Mouse (Mus musculus) myocyte (in vitro differentiated cells): ENCODE data around the gene Bbs4. TPM values are rescaled to one million over a fixed set of nuclear protein-coding genes. Genes with fewer than 3 reads are reported as not detected.

Experiments
- H3K27me3 ChIP-seq: one replicate; pipeline ENCODE4 v1.6.1; 2011; ENCODE audit not compliant: control insufficient read depth, insufficient read depth, insufficient read length
- H3K36me3 ChIP-seq: one replicate; pipeline ENCODE4 v1.6.1; 2011; ENCODE audit not compliant: control insufficient read depth, insufficient read depth
- H3K4me2 ChIP-seq: one replicate; pipeline ENCODE4 v1.6.1; 2011; ENCODE audit warnings: low read depth, control low read depth
- H3K4me3 ChIP-seq: one replicate; pipeline ENCODE4 v1.5.1; 2011; ENCODE audit warnings: mild to moderate bottlenecking, control low read depth, moderate library complexity
- H3K79me2 ChIP-seq: one replicate; pipeline ENCODE4 v1.6.1; 2011; ENCODE audit not compliant: control insufficient read depth, insufficient read depth
- H3ac ChIP-seq: one replicate; pipeline ENCODE4 v1.6.1; 2011; ENCODE audit not compliant: control insufficient read depth, insufficient read length
- CEBPB ChIP-seq: IDR thresholded peaks from 2 replicates; pipeline ENCODE4 v1.6.1; 2011; ENCODE audit warnings: mild to moderate bottlenecking, moderate library complexity; ENCODE audit not compliant: poor library complexity, insufficient read depth, severe bottlenecking
- E2F4 ChIP-seq: IDR thresholded peaks from one replicate; pipeline ENCODE4 v1.6.1; 2011; ENCODE audit warnings: mild to moderate bottlenecking, control low read depth, moderate library complexity; ENCODE audit not compliant: insufficient read depth
- MAX ChIP-seq: IDR thresholded peaks from one replicate; pipeline ENCODE4 v1.6.1; 2011; ENCODE audit warnings: low read depth, mild to moderate bottlenecking, control low read depth
- MYOG ChIP-seq, 3 experiments: IDR thresholded peaks; one replicate each; pipeline ENCODE4 v1.6.1; 2011; ENCODE audit warnings: control low read depth in 2 of 3, low read depth in 2 of 3, mild to moderate bottlenecking in 2 of 3; ENCODE audit not compliant: insufficient read length in 2 of 3, control insufficient read depth in 1 of 3, insufficient read depth in 1 of 3
- POLR2A ChIP-seq: IDR thresholded peaks from one replicate; pipeline ENCODE4 v1.6.1; 2011; ENCODE audit warnings: low read depth, mild to moderate bottlenecking, control low read depth, moderate library complexity; ENCODE audit not compliant: insufficient read length
- POLR2AphosphoS2 ChIP-seq: IDR thresholded peaks from one replicate; pipeline ENCODE4 v1.6.1; 2011; ENCODE audit warnings: low read depth, control low read depth; ENCODE audit not compliant: insufficient read length
- REST ChIP-seq: IDR thresholded peaks from one replicate; pipeline ENCODE4 v1.6.1; 2011; ENCODE audit warnings: mild to moderate bottlenecking, control low read depth, moderate library complexity; ENCODE audit not compliant: insufficient read depth, insufficient read length
- SRF ChIP-seq: IDR thresholded peaks from one replicate; pipeline ENCODE4 v1.6.1; 2011; ENCODE audit warnings: low read depth; ENCODE audit not compliant: control insufficient read depth, insufficient read length
- TCF12 ChIP-seq: IDR thresholded peaks from one replicate; pipeline ENCODE4 v1.6.1; 2011; ENCODE audit warnings: mild to moderate bottlenecking, control low read depth; ENCODE audit not compliant: poor library complexity, insufficient read depth, severe bottlenecking
- TCF3 ChIP-seq: IDR thresholded peaks from one replicate; pipeline ENCODE4 v1.6.1; 2011; ENCODE audit warnings: low read depth, control low read depth; ENCODE audit not compliant: insufficient read length
- USF1 ChIP-seq: IDR thresholded peaks from one replicate; pipeline ENCODE4 v1.6.1; 2011; ENCODE audit warnings: low read depth, mild to moderate bottlenecking, control low read depth, moderate library complexity
- polyA plus RNA-seq: library from polyadenylated mRNA; unstranded; fragments of >200 nt; fragmentation: generic; extraction: Trizol; gene quantifications from one replicate; pipeline ENCODE4 v1.2.1, GENCODE M21; 2012; ENCODE audit warnings: missing spikeins

The Bbs4 gene
- polyA plus RNA-seq, 1 experiment, result 3.8 TPM

- Histone ChIP-seq H3K4me3 (no peak overlapping the region), H3ac (no peak overlapping the region), H3K4me2 (peak overlapping the region; percentile 1), H3K27me3 (no peaks in the 10 kb centered on the region), H3K79me2 (no peaks in the 10 kb centered on the region), H3K36me3 (no peaks in the 10 kb centered on the region)
- TF ChIP-seq POLR2A (no peak), CEBPB (no peak), TCF3 (no peak), REST (no peak)
Measured at GRCm38 (mm10) chr9:59278199-59278598, 75.1 kb downstream of the Bbs4 start.

GRCm38 (mm10) chr9:59274846-59275455, 78.4 kb downstream of the Bbs4 start:
- Histone ChIP-seq H3K79me2 (no peaks in the 10 kb centered on the region), H3K27me3 (no peaks in the 10 kb centered on the region)

GRCm38 (mm10) chr9:59273199-59273598, 80.1 kb downstream of the Bbs4 start:
- H3K4me3 ChIP-seq, result no peak overlapping the region
- no peak overlapping the region for H3K4me2 ChIP-seq
- TF ChIP-seq USF1 (no peak), E2F4 (no peak), SRF (no peak), TCF3 (no peak), POLR2AphosphoS2 (no peak), REST (no peak), MYOG (IDR thresholded peaks at IDR 0.05; ENCODE audit: control insufficient read depth in 1 of 3, insufficient read depth in 1 of 3, insufficient read length in 2 of 3, low read depth in 2 of 3) (no peak), TCF12 (no peak)
- no peaks in the 10 kb centered on the region for H3K36me3 ChIP-seq
- H3ac ChIP-seq, result no peak overlapping the region
- no peaks in the 10 kb centered on the region for H3K79me2 ChIP-seq
- H3K27me3 ChIP-seq, result no peaks in the 10 kb centered on the region

More at GRCm38 (mm10) chr9:59274846-59275455, 78.4 kb downstream of the Bbs4 start:
- H3K4me3 ChIP-seq, result no peak overlapping the region
- no peak overlapping the region for H3K4me2 ChIP-seq
- TF ChIP-seq REST, result no peak
- no peak for TF ChIP-seq MYOG (IDR thresholded peaks at IDR 0.05; ENCODE audit: control insufficient read depth in 1 of 3, insufficient read depth in 1 of 3, insufficient read length in 2 of 3, low read depth in 2 of 3)
- TF ChIP-seq MAX, result no peak
- H3ac ChIP-seq, result no peak overlapping the region
- H3K36me3 ChIP-seq, result no peaks in the 10 kb centered on the region

Other genes with a start within 250 kb of the Bbs4 start
- 25.4 TPM for gene Adpgk, start 62.0 kb downstream of the Bbs4 start, polyA plus RNA-seq
- 38.1 TPM for gene Arih1, start 133.1 kb upstream of the Bbs4 start, polyA plus RNA-seq
- gene Hexa, start 186.0 kb upstream of the Bbs4 start, polyA plus RNA-seq, result 131 TPM
- 1.2 TPM for gene Tmem202, start 186.3 kb upstream of the Bbs4 start, polyA plus RNA-seq
- not detected for gene Celf6, start 224.4 kb upstream of the Bbs4 start, polyA plus RNA-seq